ENCODE assay signal across 29 mouse cellular contexts in genomic region chr5:71604128-71604690, GRCm38 (mm10). TPM values are rescaled to one million over a fixed set of nuclear protein-coding genes. Genes with fewer than 3 reads are reported as not detected.
DNase-seq lines count a peak whose midpoint lies in the region; ATAC-seq and TF ChIP-seq lines count a peak whose summit lies in the region.
"Had no signal": no experiment of that assay in that cellular context is flagged by ENCODE, and none has a peak within 500 bp of the region (broad histone marks: within the 10 kb centered on the region; RNA-seq: fewer than 3 reads in every experiment).

No protein-coding gene starts in this region.

- peak overlapping the region; percentile 17; the same call in 1 of the 2 replicates for H3K27ac ChIP-seq in embryonic facial prominence, embryonic 13.5 days
- no peak overlapping the region for H3K27ac ChIP-seq in embryonic facial prominence, embryonic 10.5 days (replicated peaks)
- H3K27ac ChIP-seq in hindbrain, postnatal 0 days, result no peak overlapping the region
- H3K27ac ChIP-seq in hindbrain, embryonic 12.5 days, result no peak overlapping the region
- H3K27ac ChIP-seq: embryonic facial prominence, embryonic 15.5 days; forebrain, embryonic 10.5 days; hindbrain, embryonic 15.5 days; kidney, postnatal 0 days; limb, embryonic 15.5 days; midbrain, embryonic 13.5 days; neural tube, embryonic 15.5 days; stomach, embryonic 15.5 days had no signal

- WGBS in embryonic facial prominence, embryonic 13.5 days, result 22% methylated on average over 8 of the region's 8 CpGs
- WGBS in embryonic facial prominence, embryonic 10.5 days, result 75% methylated on average over 8 of the region's 8 CpGs
- WGBS in hindbrain, postnatal 0 days, result 60% methylated on average over 8 of the region's 8 CpGs
- 78% methylated on average over 8 of the region's 8 CpGs for WGBS in hindbrain, embryonic 12.5 days

- H3K9ac ChIP-seq in embryonic facial prominence, embryonic 13.5 days, result no peak overlapping the region
- no peak overlapping the region for H3K9ac ChIP-seq in hindbrain, postnatal 0 days (replicated peaks; ENCODE audit: low read length)
- no peak overlapping the region for H3K9ac ChIP-seq in hindbrain, embryonic 12.5 days
- H3K9ac ChIP-seq: embryonic facial prominence, embryonic 15.5 days; hindbrain, embryonic 15.5 days; limb, embryonic 15.5 days; midbrain, embryonic 13.5 days; neural tube, embryonic 15.5 days; stomach, embryonic 15.5 days had no signal

- peaks cover 17% of the 10 kb centered on the region for H3K4me1 ChIP-seq in embryonic facial prominence, embryonic 13.5 days
- H3K4me1 ChIP-seq in embryonic facial prominence, embryonic 10.5 days, result 0 out of 2 replicates have a peak, but pooled peaks cover 5% of the 10 kb centered on the region
- no peaks in the 10 kb centered on the region for H3K4me1 ChIP-seq in hindbrain, postnatal 0 days (ENCODE audit: insufficient read depth, low read length)
- no peaks in the 10 kb centered on the region for H3K4me1 ChIP-seq in hindbrain, embryonic 12.5 days
- H3K4me1 ChIP-seq: forebrain, embryonic 10.5 days; limb, embryonic 15.5 days; midbrain, embryonic 13.5 days; stomach, embryonic 15.5 days had no signal

- no peaks in the 10 kb centered on the region for H3K9me3 ChIP-seq in embryonic facial prominence, embryonic 13.5 days
- no peaks in the 10 kb centered on the region for H3K9me3 ChIP-seq in embryonic facial prominence, embryonic 10.5 days
- H3K9me3 ChIP-seq in hindbrain, postnatal 0 days (ENCODE audit: low read length), result no peaks in the 10 kb centered on the region
- no peaks in the 10 kb centered on the region for H3K9me3 ChIP-seq in hindbrain, embryonic 12.5 days (replicated peaks)
- H3K9me3 ChIP-seq: embryonic facial prominence, embryonic 15.5 days; forebrain, embryonic 10.5 days; hindbrain, embryonic 15.5 days; limb, embryonic 15.5 days; midbrain, embryonic 13.5 days; neural tube, embryonic 15.5 days; stomach, embryonic 15.5 days had no signal

- H3K4me3 ChIP-seq in embryonic facial prominence, embryonic 13.5 days, result no peak overlapping the region
- no peak overlapping the region for H3K4me3 ChIP-seq in embryonic facial prominence, embryonic 10.5 days
- H3K4me3 ChIP-seq in hindbrain, postnatal 0 days (ENCODE audit: low read length), result no peak overlapping the region
- H3K4me3 ChIP-seq in hindbrain, embryonic 12.5 days, result no peak overlapping the region
- H3K4me3 ChIP-seq: embryonic facial prominence, embryonic 15.5 days; forebrain, embryonic 10.5 days; hindbrain, embryonic 15.5 days; limb, embryonic 15.5 days; midbrain, embryonic 13.5 days; myocyte; neural tube, embryonic 15.5 days; stomach, embryonic 15.5 days had no signal

- 0 out of 2 replicates have a peak, but pooled peaks have one; percentile 37 for ATAC-seq in embryonic facial prominence, embryonic 13.5 days (ENCODE audit: insufficient number of reproducible peaks, insufficient read depth, low FRiP score, low TSS enrichment, low read depth)
- no peak for ATAC-seq in hindbrain, postnatal 0 days
- no peak for ATAC-seq in hindbrain, embryonic 12.5 days (ENCODE audit: low FRiP score)
- ATAC-seq: intestine, postnatal 0 days; midbrain, embryonic 13.5 days had no signal

- no peaks in the 10 kb centered on the region for H3K27me3 ChIP-seq in embryonic facial prominence, embryonic 13.5 days
- H3K27me3 ChIP-seq in embryonic facial prominence, embryonic 10.5 days (replicated peaks; ENCODE audit: low read depth, poor library complexity, severe bottlenecking), result no peaks in the 10 kb centered on the region
- no peaks in the 10 kb centered on the region for H3K27me3 ChIP-seq in hindbrain, postnatal 0 days (ENCODE audit: insufficient read depth, low read length)
- H3K27me3 ChIP-seq in hindbrain, embryonic 12.5 days, result no peaks in the 10 kb centered on the region
- H3K27me3 ChIP-seq: embryonic facial prominence, embryonic 15.5 days; hindbrain, embryonic 15.5 days; limb, embryonic 15.5 days; midbrain, embryonic 13.5 days; neural tube, embryonic 15.5 days; stomach, embryonic 15.5 days had no signal

- no peaks in the 10 kb centered on the region for H3K36me3 ChIP-seq in embryonic facial prominence, embryonic 13.5 days
- no peaks in the 10 kb centered on the region for H3K36me3 ChIP-seq in embryonic facial prominence, embryonic 10.5 days (replicated peaks)
- no peaks in the 10 kb centered on the region for H3K36me3 ChIP-seq in hindbrain, postnatal 0 days (ENCODE audit: insufficient read depth, low read length)
- H3K36me3 ChIP-seq in hindbrain, embryonic 12.5 days, result no peaks in the 10 kb centered on the region
- H3K36me3 ChIP-seq: embryonic facial prominence, embryonic 15.5 days; forebrain, embryonic 10.5 days; hindbrain, embryonic 15.5 days; limb, embryonic 15.5 days; midbrain, embryonic 13.5 days; neural tube, embryonic 15.5 days; stomach, embryonic 15.5 days had no signal

- no peak for TF ChIP-seq CTCF in hindbrain, postnatal 0 days (IDR thresholded peaks at IDR 0.05; ENCODE audit: low read depth)

- DNase-seq in embryonic facial prominence, embryonic 10.5 days (ENCODE audit: low spot score), result no peak
- DNase-seq in hindbrain, postnatal 0 days (ENCODE audit: low spot score), result peak; percentile 5
- DNase-seq in lung, postnatal 25 days (ENCODE audit: low spot score), result peak; percentile 0
- no peak for DNase-seq in lung, postnatal 36 days
- peak; percentile 22 to 51 for DNase-seq in layer of hippocampus, postnatal 14 days (ENCODE audit: low spot score in 2 of 2)
- DNase-seq in cerebellum, postnatal 36 days, result no peak
- DNase-seq: cerebellum, postnatal 25 days; retina, postnatal 1 day; spleen, adult 18-20 months; thymus, adult 2 months had no signal

- H3K4me2 ChIP-seq in embryonic facial prominence, embryonic 13.5 days, result peak overlapping the region; percentile 12; the same call in 1 of the 2 replicates
- H3K4me2 ChIP-seq in hindbrain, postnatal 0 days (ENCODE audit: low read depth, low read length), result no peak overlapping the region
- no peak overlapping the region for H3K4me2 ChIP-seq in hindbrain, embryonic 12.5 days (replicated peaks)
- H3K4me2 ChIP-seq: embryonic facial prominence, embryonic 15.5 days; heart, embryonic 11.5 days; hindbrain, embryonic 15.5 days; limb, embryonic 15.5 days; midbrain, embryonic 13.5 days; neural tube, embryonic 15.5 days; stomach, embryonic 15.5 days had no signal

RNA-seq across cellular contexts. Expression of gene Gabrb1, which starts 53.7 kb away (rescaled TPM):
- 2.7 and 3.2 TPM in 2 replicates for polyA plus RNA-seq in embryonic facial prominence, embryonic 13.5 days (2015; fragmentation: Nextera tagmentation; extraction: Ambion mirVana)
- polyA plus RNA-seq in embryonic facial prominence, embryonic 10.5 days (2016; fragmentation: Nextera tagmentation; extraction: Ambion mirVana), result 0.12 and 0.20 TPM in 2 replicates
- total RNA-seq in hindbrain, postnatal 0 days (2014; rRNA removed), result 12.3 and 12.9 TPM in 2 replicates
- 34.2 and 37.3 TPM in 2 replicates for polyA plus RNA-seq in hindbrain, postnatal 0 days (2015; fragmentation: Nextera tagmentation; extraction: Ambion mirVana)
- polyA plus RNA-seq in hindbrain, embryonic 12.5 days (2016; fragmentation: Nextera tagmentation; extraction: Ambion mirVana), result 1.8 and 2.6 TPM in 2 replicates
- 100 to 1,000 TPM; 119 to 126 TPM for total RNA-seq in layer of hippocampus, postnatal 14 days (2021)
- total RNA-seq: MEL had no signal
- polyA plus RNA-seq: thymus, adult 2 months had no signal

RNA-seq across cellular contexts. Expression of gene Gabra4, which starts 53.9 kb away (rescaled TPM):
- 10.7 and 12.5 TPM in 2 replicates for polyA plus RNA-seq in embryonic facial prominence, embryonic 13.5 days (2015; fragmentation: Nextera tagmentation; extraction: Ambion mirVana)
- 3.0 and 3.2 TPM in 2 replicates for polyA plus RNA-seq in embryonic facial prominence, embryonic 10.5 days (2016; fragmentation: Nextera tagmentation; extraction: Ambion mirVana)
- 14.1 and 14.3 TPM in 2 replicates for total RNA-seq in hindbrain, postnatal 0 days (2014; rRNA removed)
- 26.9 TPM in 2 replicates for polyA plus RNA-seq in hindbrain, postnatal 0 days (2015; fragmentation: Nextera tagmentation; extraction: Ambion mirVana)
- polyA plus RNA-seq in hindbrain, embryonic 12.5 days (2016; fragmentation: Nextera tagmentation; extraction: Ambion mirVana), result 2.4 TPM in 2 replicates
- 10 to 100 TPM; 59.2 to 63.5 TPM for total RNA-seq in layer of hippocampus, postnatal 14 days (2021)
- total RNA-seq: MEL had no signal
- polyA plus RNA-seq: myocyte; thymus, adult 2 months had no signal

RNA-seq across cellular contexts. Expression of gene Cox7b2, which starts 56.2 kb away (rescaled TPM):
- not detected in 2 replicates for polyA plus RNA-seq in embryonic facial prominence, embryonic 13.5 days (2015; fragmentation: Nextera tagmentation; extraction: Ambion mirVana)
- polyA plus RNA-seq in embryonic facial prominence, embryonic 10.5 days (2016; fragmentation: Nextera tagmentation; extraction: Ambion mirVana), result not detected in 2 replicates
- total RNA-seq in hindbrain, postnatal 0 days (2014; rRNA removed), result not detected in 2 replicates
- 1.4 and 1.6 TPM in 2 replicates for polyA plus RNA-seq in hindbrain, postnatal 0 days (2015; fragmentation: Nextera tagmentation; extraction: Ambion mirVana)
- not detected in 2 replicates for polyA plus RNA-seq in hindbrain, embryonic 12.5 days (2016; fragmentation: Nextera tagmentation; extraction: Ambion mirVana)
- total RNA-seq in layer of hippocampus, postnatal 14 days (2021), result not detected
- total RNA-seq: adrenal gland, adult 18-20 months; gastrocnemius, postnatal 4 days; heart, postnatal 25 days; MEL had no signal
- polyA plus RNA-seq: embryonic facial prominence, embryonic 15.5 days; intestine, postnatal 0 days; limb, embryonic 15.5 days; liver, embryonic 16.5 days; stomach, embryonic 15.5 days; thymus, adult 2 months; urinary bladder, adult 2 months had no signal

Comparison
In these comparisons a context has a peak if more than half of its experiments do, and no peak if none do; other contexts are left out.
1. DNase-seq: peak in hindbrain, postnatal 0 days (single experiment), lung, postnatal 25 days (single experiment) and layer of hippocampus, postnatal 14 days (2 of 2); none in embryonic facial prominence, embryonic 10.5 days (single experiment), lung, postnatal 36 days (single experiment) and cerebellum, postnatal 36 days (0 of 2).